Mouse (Mus musculus) urinary bladder, adult 2 months (tissue): ENCODE measurements around the gene Ptpa. TPM values are rescaled to one million over a fixed set of nuclear protein-coding genes. Genes with fewer than 3 reads are reported as not detected.

Experiments used
- DNase-seq: peaks from one replicate; pipeline ENCODE4 v3.0.0; 2022; ENCODE audit warnings: low spot score
- polyA plus RNA-seq: library from polyadenylated mRNA; depleted of rRNA; stranded (reverse); fragments of >200 nt; gene quantifications from 2 replicates; pipeline ENCODE4 v1.2.3, GENCODE M21; 2012; rRNA removed

Gene Ptpa
- 90.0 and 93.9 TPM in 2 replicates for polyA plus RNA-seq

GRCm38 (mm10) chr2:30415936-30416648 is at the start of gene Ptpa:
TSS of gene Ptpa (plus strand) at chr2:30416039.
- DNase-seq, result peak; percentile 91

- DNase-seq, result no peak
These were observed 49.6 kb upstream of the Ptpa start for GRCm38 (mm10) chr2:30366203-30366602.

- no peak for DNase-seq
These were observed 44.3 kb upstream of the Ptpa start for GRCm38 (mm10) chr2:30371544-30371943.

GRCm38 (mm10) chr2:30372726-30373125 is 43.1 kb upstream of the Ptpa start:
- no peak for DNase-seq

GRCm38 (mm10) chr2:30375893-30376292 is 39.9 kb upstream of the Ptpa start:
- no peak for DNase-seq

GRCm38 (mm10) chr2:30377721-30378120 is 38.1 kb upstream of the Ptpa start:
- DNase-seq, result no peak

GRCm38 (mm10) chr2:30379307-30379706 is 36.5 kb upstream of the Ptpa start:
- no peak for DNase-seq

GRCm38 (mm10) chr2:30380564-30381376 is 35.1 kb upstream of the Ptpa start:
- no peak for DNase-seq

- DNase-seq, result no peak
These were observed 34.5 kb upstream of the Ptpa start for GRCm38 (mm10) chr2:30381377-30381725.

GRCm38 (mm10) chr2:30384814-30385213 is 31.0 kb upstream of the Ptpa start:
- DNase-seq, result no peak

GRCm38 (mm10) chr2:30385591-30385990 is 30.2 kb upstream of the Ptpa start:
- DNase-seq, result no peak

- DNase-seq, result no peak
These were observed 28.9 kb upstream of the Ptpa start for GRCm38 (mm10) chr2:30386913-30387312.

GRCm38 (mm10) chr2:30389000-30389399 is 26.8 kb upstream of the Ptpa start:
- no peak for DNase-seq

GRCm38 (mm10) chr2:30392114-30392576 is 23.7 kb upstream of the Ptpa start, which contains the start of gene Dolpp1:
TSS of gene Dolpp1 (plus strand) at chr2:30392254.
- peak; percentile 92 for DNase-seq

- peak; percentile 68 for DNase-seq
These were observed 23.1 kb upstream of the Ptpa start for GRCm38 (mm10) chr2:30392577-30393369.

GRCm38 (mm10) chr2:30393370-30393656 is 22.5 kb upstream of the Ptpa start:
- no peak for DNase-seq

- no peak for DNase-seq
These were observed 20.1 kb upstream of the Ptpa start for GRCm38 (mm10) chr2:30395757-30396156.

GRCm38 (mm10) chr2:30396246-30396645 is 19.6 kb upstream of the Ptpa start:
- no peak for DNase-seq

GRCm38 (mm10) chr2:30397986-30398512 is 17.8 kb upstream of the Ptpa start:
- no peak for DNase-seq

- DNase-seq, result no peak
These were observed 16.4 kb upstream of the Ptpa start for GRCm38 (mm10) chr2:30399191-30400171.

GRCm38 (mm10) chr2:30401581-30401980 is 14.3 kb upstream of the Ptpa start:
- DNase-seq, result no peak
